Mouse (Mus musculus): ENCODE measurements around the gene Cd8a. TPM values are rescaled to one million over a fixed set of nuclear protein-coding genes. Genes with fewer than 3 reads are reported as not detected.

The Cd8a gene
- polyA plus RNA-seq, 2 experiments: not detected

DNA sequence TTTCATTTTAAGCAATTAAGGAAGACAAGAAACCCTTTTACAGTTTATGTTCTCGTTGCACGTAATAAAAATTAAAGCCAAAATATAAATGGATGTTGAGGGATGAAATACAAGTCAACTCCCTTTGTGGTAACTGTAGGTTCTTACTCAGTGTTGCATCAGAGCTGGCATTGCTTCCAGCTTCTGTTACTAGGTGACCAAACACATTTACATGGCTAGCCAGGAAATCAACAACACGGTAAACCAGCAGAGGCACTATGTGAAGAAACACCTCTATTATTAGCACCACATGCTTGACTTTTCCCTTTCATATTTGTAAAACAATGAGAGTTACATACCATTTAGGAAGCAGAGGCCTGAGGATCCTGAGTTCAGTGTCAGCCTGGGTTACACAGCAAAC lies 45.6 kb downstream of the Cd8a start:
- Histone ChIP-seq H3K9ac (replicated peaks) (no peak overlapping the region), H3K4me1 (replicated peaks; ENCODE audit: control insufficient read depth in 2 of 2, insufficient read depth in 2 of 2, low read length in 1 of 2) (no peaks in the 10 kb centered on the region), H3K27ac (no peak overlapping the region), H3K36me3 (replicated peaks; ENCODE audit: control insufficient read depth, insufficient read depth, low read depth) (no peaks in the 10 kb centered on the region; the same call in 1 of the 2 replicates), H3K4me2 (ENCODE audit: low read depth) (no peak overlapping the region), H3K27me3 (ENCODE audit: control insufficient read depth, insufficient read depth, low read length) (no peaks in the 10 kb centered on the region), H3K9me3 (ENCODE audit: control insufficient read depth, low read length) (no peaks in the 10 kb centered on the region), H3K4me3 (ENCODE audit: insufficient read depth in 1 of 2, low read depth in 2 of 2, low read length in 2 of 2) (no peak overlapping the region)
- DNase-seq (ENCODE audit: low read depth in 3 of 3, low spot score in 3 of 3) (no peak), ATAC-seq (ENCODE audit: insufficient read depth) (no peak)
- WGBS (ENCODE audit: insufficient replicate concordance): 73% methylated on average over 3 of the region's 3 CpGs
- TF ChIP-seq CTCF (IDR thresholded peaks at IDR 0.05; ENCODE audit: low read depth) (no peak), EP300 (IDR thresholded peaks at IDR 0.05; ENCODE audit: low read depth) (no peak)

DNA sequence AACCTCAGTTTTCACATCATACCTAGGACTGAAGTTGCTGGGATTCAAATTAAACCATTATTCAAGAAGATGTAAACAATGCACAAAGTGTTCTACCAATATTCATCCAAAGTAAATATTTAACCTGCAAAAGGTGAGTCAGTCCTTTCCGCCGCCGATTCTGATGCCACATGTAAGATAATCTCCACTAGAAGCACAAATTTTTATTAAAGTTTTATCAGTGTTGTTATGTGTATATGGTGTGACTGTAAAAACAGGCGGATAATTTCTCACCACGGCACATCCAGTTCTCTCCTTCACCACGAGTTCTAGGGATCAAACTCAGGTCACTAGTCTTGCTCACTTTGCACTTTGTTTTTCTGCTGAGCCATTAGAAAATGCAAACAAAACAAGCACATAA lies 47.6 kb downstream of the Cd8a start:
- no peaks in the 10 kb centered on the region for H3K27me3 ChIP-seq (ENCODE audit: control insufficient read depth, insufficient read depth, low read length)
- WGBS (ENCODE audit: insufficient replicate concordance): 77% methylated on average over 6 of the region's 6 CpGs
- DNase-seq (ENCODE audit: low read depth in 3 of 3, low spot score in 3 of 3) (no peak), ATAC-seq (ENCODE audit: insufficient read depth) (no peak)
- no peaks in the 10 kb centered on the region for H3K9me3 ChIP-seq (ENCODE audit: control insufficient read depth, low read length)
- no peak overlapping the region for H3K27ac ChIP-seq
- H3K4me3 ChIP-seq (ENCODE audit: insufficient read depth in 1 of 2, low read depth in 2 of 2, low read length in 2 of 2): no peak overlapping the region
- no peaks in the 10 kb centered on the region for H3K4me1 ChIP-seq (replicated peaks; ENCODE audit: control insufficient read depth in 2 of 2, insufficient read depth in 2 of 2, low read length in 1 of 2)
- H3K9ac ChIP-seq (replicated peaks): no peak overlapping the region
- no peak overlapping the region for H3K4me2 ChIP-seq (ENCODE audit: low read depth)
- TF ChIP-seq CTCF (IDR thresholded peaks at IDR 0.05; ENCODE audit: low read depth): no peak
- TF ChIP-seq EP300 (IDR thresholded peaks at IDR 0.05; ENCODE audit: low read depth): no peak
- H3K36me3 ChIP-seq (replicated peaks; ENCODE audit: control insufficient read depth, insufficient read depth, low read depth): no peaks in the 10 kb centered on the region; the same call in 1 of the 2 replicates

DNA sequence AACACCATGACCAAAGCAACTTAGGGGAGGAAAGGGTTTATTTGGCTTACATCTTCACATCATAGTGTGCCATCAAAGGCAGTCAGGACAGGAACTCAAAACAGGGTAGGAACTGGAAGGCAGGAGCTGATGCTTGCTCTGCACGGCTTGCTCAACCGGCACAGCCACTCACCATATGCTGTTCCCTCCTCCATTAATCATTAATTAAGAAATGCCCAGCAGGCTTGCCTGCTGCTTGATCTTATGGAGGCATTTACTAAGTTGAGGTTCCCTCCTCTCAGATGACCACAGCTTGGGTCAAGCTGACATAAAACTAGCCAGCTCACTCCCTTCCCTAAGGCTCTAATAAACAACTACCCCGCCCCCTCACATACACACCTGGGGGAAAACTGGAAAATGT lies 48.9 kb downstream of the Cd8a start:
- Histone ChIP-seq H3K4me1 (replicated peaks; ENCODE audit: control insufficient read depth in 2 of 2, insufficient read depth in 2 of 2, low read length in 1 of 2) (no peaks in the 10 kb centered on the region), H3K36me3 (replicated peaks; ENCODE audit: control insufficient read depth, insufficient read depth, low read depth) (peaks cover 4% of the 10 kb centered on the region; the same call in 1 of the 2 replicates), H3K27me3 (ENCODE audit: control insufficient read depth, insufficient read depth, low read length) (no peaks in the 10 kb centered on the region), H3K4me3 (ENCODE audit: insufficient read depth in 1 of 2, low read depth in 2 of 2, low read length in 2 of 2) (no peak overlapping the region), H3K9ac (replicated peaks) (no peak overlapping the region), H3K4me2 (ENCODE audit: low read depth) (no peak overlapping the region), H3K27ac (no peak overlapping the region), H3K9me3 (ENCODE audit: control insufficient read depth, low read length) (no peaks in the 10 kb centered on the region)
- no peak for ATAC-seq (ENCODE audit: insufficient read depth)
- no peak for TF ChIP-seq EP300 (IDR thresholded peaks at IDR 0.05; ENCODE audit: low read depth)
- TF ChIP-seq CTCF (IDR thresholded peaks at IDR 0.05; ENCODE audit: low read depth): no peak
- 81% methylated on average over 3 of the region's 3 CpGs for WGBS (ENCODE audit: insufficient replicate concordance)
- DNase-seq (ENCODE audit: low read depth in 3 of 3, low spot score in 3 of 3): no peak

DNA sequence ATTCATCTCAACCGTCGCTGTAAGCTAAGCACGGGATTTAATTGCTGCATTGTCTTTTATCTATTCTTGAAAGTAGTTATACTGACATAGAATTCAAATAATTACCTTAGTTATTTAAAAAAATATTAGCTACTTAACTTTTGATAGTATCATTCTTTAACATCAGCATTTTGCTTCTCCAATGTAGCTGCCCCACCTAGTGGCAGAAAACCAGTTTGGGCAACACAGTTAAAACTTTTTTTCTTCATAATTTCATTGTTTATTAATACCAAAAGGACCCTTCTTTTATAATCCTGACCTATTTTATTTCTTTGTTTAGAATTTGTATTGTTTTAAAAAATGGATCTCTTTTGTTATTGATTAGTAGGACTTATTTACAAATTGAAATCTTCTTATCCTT lies 49.9 kb downstream of the Cd8a start:
- TF ChIP-seq CTCF (IDR thresholded peaks at IDR 0.05; ENCODE audit: low read depth) (peak; percentile 45; the same call in 1 of the 2 replicates), EP300 (IDR thresholded peaks at IDR 0.05; ENCODE audit: low read depth) (no peak)
- Histone ChIP-seq H3K4me2 (ENCODE audit: low read depth) (no peak overlapping the region), H3K27ac (no peak overlapping the region), H3K4me1 (replicated peaks; ENCODE audit: control insufficient read depth in 2 of 2, insufficient read depth in 2 of 2, low read length in 1 of 2) (no peaks in the 10 kb centered on the region), H3K9ac (replicated peaks) (no peak overlapping the region), H3K9me3 (ENCODE audit: control insufficient read depth, low read length) (no peaks in the 10 kb centered on the region), H3K27me3 (ENCODE audit: control insufficient read depth, insufficient read depth, low read length) (no peaks in the 10 kb centered on the region), H3K36me3 (replicated peaks; ENCODE audit: control insufficient read depth, insufficient read depth, low read depth) (peaks cover 5% of the 10 kb centered on the region; the same call in 1 of the 2 replicates), H3K4me3 (ENCODE audit: insufficient read depth in 1 of 2, low read depth in 2 of 2, low read length in 2 of 2) (no peak overlapping the region)
- no peak for DNase-seq (ENCODE audit: low read depth in 3 of 3, low spot score in 3 of 3)
- ATAC-seq (ENCODE audit: insufficient read depth): no peak
- 94% methylated on average over 3 of the region's 3 CpGs for WGBS (ENCODE audit: insufficient replicate concordance)

DNA sequence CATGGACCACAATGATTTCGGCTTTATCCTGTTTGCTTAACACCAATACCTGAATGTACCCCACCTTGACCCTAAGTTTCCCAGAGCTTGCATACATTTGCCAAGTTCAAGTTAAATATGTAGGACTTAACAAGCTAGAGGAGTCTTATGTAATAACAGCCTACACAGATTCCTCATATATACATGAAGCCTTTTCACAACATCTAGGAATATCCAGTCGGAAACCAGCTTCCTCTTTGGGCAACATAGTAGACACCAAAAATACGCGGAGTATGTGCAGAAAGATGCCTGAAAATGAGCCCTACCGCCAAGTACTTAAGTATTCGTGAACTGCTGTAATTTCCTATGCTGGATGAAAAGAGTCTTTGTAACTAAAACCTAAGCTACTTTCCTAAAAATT lies 52.5 kb downstream of the Cd8a start:
- Histone ChIP-seq H3K27ac (no peak overlapping the region), H3K4me2 (ENCODE audit: low read depth) (no peak overlapping the region), H3K9ac (replicated peaks) (no peak overlapping the region), H3K9me3 (ENCODE audit: control insufficient read depth, low read length) (no peaks in the 10 kb centered on the region), H3K36me3 (replicated peaks; ENCODE audit: control insufficient read depth, insufficient read depth, low read depth) (peaks cover 5% of the 10 kb centered on the region), H3K4me1 (replicated peaks; ENCODE audit: control insufficient read depth in 2 of 2, insufficient read depth in 2 of 2, low read length in 1 of 2) (no peaks in the 10 kb centered on the region), H3K4me3 (ENCODE audit: insufficient read depth in 1 of 2, low read depth in 2 of 2, low read length in 2 of 2) (no peak overlapping the region), H3K27me3 (ENCODE audit: control insufficient read depth, insufficient read depth, low read length) (no peaks in the 10 kb centered on the region)
- TF ChIP-seq EP300 (IDR thresholded peaks at IDR 0.05; ENCODE audit: low read depth) (no peak), CTCF (IDR thresholded peaks at IDR 0.05; ENCODE audit: low read depth) (no peak)
- 88% methylated on average over 6 of the region's 6 CpGs for WGBS (ENCODE audit: insufficient replicate concordance)
- ATAC-seq (ENCODE audit: insufficient read depth): no peak
- DNase-seq (ENCODE audit: low read depth in 3 of 3, low spot score in 3 of 3): no peak
